Mouse (Mus musculus): Measurements from ENCODE around the gene Sapcd1.

GRCm38 (mm10) chr17:35023756-35024155 lies 4.1 kb downstream of the Sapcd1 start:
- TF ChIP-seq POLR2A (IDR thresholded peaks at IDR 0.05; ENCODE audit: low read depth, low read length) (no peak), CTCF (IDR thresholded peaks at IDR 0.05; ENCODE audit: borderline replicate concordance, insufficient read depth, low read length) (no peak)
